Mouse (Mus musculus): ENCODE measurements around the gene Tppp3.

- TF ChIP-seq CTCF (IDR thresholded peaks at IDR 0.05; ENCODE audit: borderline replicate concordance, extremely low read depth, insufficient read depth, insufficient read length), result no peak
- TF ChIP-seq POLR2A (IDR thresholded peaks at IDR 0.05; ENCODE audit: borderline replicate concordance, extremely low read depth, insufficient read depth, insufficient read length, poor library complexity, severe bottlenecking), result no peak
Observed at GRCm38 (mm10) chr8:105493495-105493894, 22.2 kb upstream of the Tppp3 start.

All from brain, embryonic 14.5 days (tissue).